32 mouse cellular contexts compared by ENCODE assay signal in genomic region chr15:49653728-49654127, GRCm38 (mm10).
DNase-seq lines count a peak whose midpoint lies in the region; ATAC-seq and TF ChIP-seq lines count a peak whose summit lies in the region.
"Had no signal": no experiment of that assay in that cellular context is flagged by ENCODE, and none has a peak within 500 bp of the region (broad histone marks: within the 10 kb centered on the region; RNA-seq: fewer than 3 reads in every experiment).

No protein-coding gene starts in this region.

- no peak overlapping the region for H3K4me2 ChIP-seq in forebrain, embryonic 14.5 days (ENCODE audit: low read length)
- H3K4me2 ChIP-seq in forebrain, embryonic 11.5 days (ENCODE audit: low read depth, low read length, severe bottlenecking), result no peak overlapping the region
- no peak overlapping the region for H3K4me2 ChIP-seq in hindbrain, embryonic 13.5 days
- H3K4me2 ChIP-seq in neural tube, embryonic 13.5 days, result no peak overlapping the region
- H3K4me2 ChIP-seq: embryonic facial prominence, embryonic 13.5 days; heart, embryonic 12.5 days; heart, embryonic 15.5 days; hindbrain, embryonic 12.5 days had no signal

- H3K27me3 ChIP-seq in forebrain, embryonic 14.5 days (replicated peaks; ENCODE audit: control insufficient read depth, insufficient read depth, low read length), result no peaks in the 10 kb centered on the region
- H3K27me3 ChIP-seq in forebrain, embryonic 11.5 days (ENCODE audit: control insufficient read depth, insufficient read depth, low read length), result no peaks in the 10 kb centered on the region
- no peaks in the 10 kb centered on the region for H3K27me3 ChIP-seq in hindbrain, embryonic 13.5 days
- H3K27me3 ChIP-seq in hindbrain, embryonic 10.5 days (ENCODE audit: insufficient read depth, poor library complexity, severe bottlenecking), result no peaks in the 10 kb centered on the region
- no peaks in the 10 kb centered on the region for H3K27me3 ChIP-seq in neural tube, embryonic 13.5 days
- H3K27me3 ChIP-seq: CH12.LX; embryonic facial prominence, embryonic 13.5 days; heart, embryonic 12.5 days; heart, embryonic 15.5 days; hindbrain, embryonic 12.5 days had no signal

- no peak overlapping the region for H3K9ac ChIP-seq in forebrain, embryonic 14.5 days (ENCODE audit: low read length)
- no peak overlapping the region for H3K9ac ChIP-seq in forebrain, embryonic 11.5 days (ENCODE audit: low read length)
- H3K9ac ChIP-seq in hindbrain, embryonic 13.5 days, result no peak overlapping the region
- H3K9ac ChIP-seq in neural tube, embryonic 13.5 days, result no peak overlapping the region
- H3K9ac ChIP-seq: embryonic facial prominence, embryonic 13.5 days; heart, embryonic 12.5 days; heart, embryonic 15.5 days; hindbrain, embryonic 12.5 days had no signal

- H3K36me3 ChIP-seq in forebrain, embryonic 14.5 days (ENCODE audit: control insufficient read depth, insufficient read depth, low read length), result no peaks in the 10 kb centered on the region
- no peaks in the 10 kb centered on the region for H3K36me3 ChIP-seq in forebrain, embryonic 11.5 days (ENCODE audit: control insufficient read depth, insufficient read depth, low read length)
- no peaks in the 10 kb centered on the region for H3K36me3 ChIP-seq in hindbrain, embryonic 13.5 days
- H3K36me3 ChIP-seq in hindbrain, embryonic 10.5 days, result no peaks in the 10 kb centered on the region
- no peaks in the 10 kb centered on the region for H3K36me3 ChIP-seq in neural tube, embryonic 13.5 days
- H3K36me3 ChIP-seq: embryonic facial prominence, embryonic 10.5 days; embryonic facial prominence, embryonic 13.5 days; G1E; heart, embryonic 12.5 days; heart, embryonic 15.5 days; hindbrain, embryonic 12.5 days had no signal

- TF ChIP-seq CTCF in brain, embryonic 14.5 days (IDR thresholded peaks at IDR 0.05; ENCODE audit: borderline replicate concordance, extremely low read depth, insufficient read depth, insufficient read length), result no peak

- no peaks in the 10 kb centered on the region for H3K9me3 ChIP-seq in forebrain, embryonic 14.5 days (replicated peaks; ENCODE audit: control insufficient read depth, low read length)
- H3K9me3 ChIP-seq in forebrain, embryonic 11.5 days (ENCODE audit: control insufficient read depth, low read length), result no peaks in the 10 kb centered on the region
- H3K9me3 ChIP-seq in hindbrain, embryonic 13.5 days, result no peaks in the 10 kb centered on the region
- no peaks in the 10 kb centered on the region for H3K9me3 ChIP-seq in hindbrain, embryonic 10.5 days
- no peaks in the 10 kb centered on the region for H3K9me3 ChIP-seq in neural tube, embryonic 13.5 days
- H3K9me3 ChIP-seq: embryonic facial prominence, embryonic 10.5 days; embryonic facial prominence, embryonic 13.5 days; G1E; heart, embryonic 12.5 days; heart, embryonic 15.5 days; hindbrain, embryonic 12.5 days had no signal

- H3K27ac ChIP-seq in forebrain, embryonic 14.5 days (ENCODE audit: low read depth, low read length), result no peak overlapping the region
- no peak overlapping the region for H3K27ac ChIP-seq in forebrain, embryonic 11.5 days (ENCODE audit: low read depth, low read length)
- no peak overlapping the region for H3K27ac ChIP-seq in hindbrain, embryonic 13.5 days
- H3K27ac ChIP-seq in hindbrain, embryonic 10.5 days, result no peak overlapping the region
- H3K27ac ChIP-seq in neural tube, embryonic 13.5 days (replicated peaks), result no peak overlapping the region
- H3K27ac ChIP-seq: embryonic facial prominence, embryonic 10.5 days; embryonic facial prominence, embryonic 13.5 days; gastrocnemius, adult 2 months; heart, embryonic 15.5 days; hindbrain, embryonic 12.5 days had no signal

- DNase-seq in forebrain, embryonic 14.5 days (ENCODE audit: low spot score), result peak; percentile 38
- DNase-seq in forebrain, embryonic 11.5 days (ENCODE audit: low spot score), result no peak
- no peak for DNase-seq in hindbrain, embryonic 10.5 days (ENCODE audit: low spot score)
- DNase-seq in neural tube, embryonic 10.5 days (ENCODE audit: extremely low spot score, low spot score), result no peak
- DNase-seq in brain, embryonic 14.5 days (ENCODE audit: low read depth), result peak; percentile 59
- DNase-seq: adrenal gland, adult 2 months; adrenal gland, postnatal 14 days; B cell, adult 2 months; cerebellum, adult 11-12 months; cerebellum, adult 8-10 months; cerebellum, postnatal 10 days; cerebellum, postnatal 36 days; embryo, embryonic 11 days; gastrocnemius, adult 2 months; gastrocnemius, postnatal 14 days; heart, adult 11 months; heart, postnatal 10 days; heart, postnatal 36 days; kidney, adult 18-20 months had no signal

- H3K4me1 ChIP-seq in forebrain, embryonic 14.5 days (ENCODE audit: control insufficient read depth, insufficient read depth, low read length), result no peaks in the 10 kb centered on the region
- no peaks in the 10 kb centered on the region for H3K4me1 ChIP-seq in forebrain, embryonic 11.5 days (replicated peaks; ENCODE audit: control insufficient read depth, insufficient read depth, low read length)
- no peaks in the 10 kb centered on the region for H3K4me1 ChIP-seq in hindbrain, embryonic 13.5 days (replicated peaks)
- H3K4me1 ChIP-seq in hindbrain, embryonic 10.5 days (replicated peaks), result no peaks in the 10 kb centered on the region
- H3K4me1 ChIP-seq in neural tube, embryonic 13.5 days (replicated peaks), result no peaks in the 10 kb centered on the region
- H3K4me1 ChIP-seq: embryonic facial prominence, embryonic 10.5 days; embryonic facial prominence, embryonic 13.5 days; heart, embryonic 12.5 days; heart, embryonic 15.5 days; hindbrain, embryonic 12.5 days had no signal

- ATAC-seq in forebrain, embryonic 14.5 days, result peak; percentile 73; the same call in 1 of the 2 replicates
- no peak for ATAC-seq in forebrain, embryonic 11.5 days (replicated peaks; ENCODE audit: low FRiP score)
- peak; percentile 54; the same call in 1 of the 2 replicates for ATAC-seq in hindbrain, embryonic 13.5 days (ENCODE audit: low FRiP score)
- ATAC-seq in neural tube, embryonic 13.5 days (ENCODE audit: low read depth), result peak; percentile 59
- ATAC-seq: hindbrain, embryonic 16.5 days; inflammation-experienced regulatory T-cells, adult 6 months; intestine, embryonic 16.5 days had no signal

- H3K4me3 ChIP-seq in forebrain, embryonic 14.5 days (ENCODE audit: low read depth, low read length), result no peak overlapping the region
- no peak overlapping the region for H3K4me3 ChIP-seq in forebrain, embryonic 11.5 days (ENCODE audit: low read depth, low read length)
- no peak overlapping the region for H3K4me3 ChIP-seq in hindbrain, embryonic 13.5 days
- H3K4me3 ChIP-seq in hindbrain, embryonic 10.5 days, result no peak overlapping the region
- no peak overlapping the region for H3K4me3 ChIP-seq in neural tube, embryonic 13.5 days
- H3K4me3 ChIP-seq: embryonic facial prominence, embryonic 10.5 days; embryonic facial prominence, embryonic 13.5 days; erythroblast, embryonic 14.5 days; gastrocnemius, adult 2 months; heart, embryonic 12.5 days; heart, embryonic 15.5 days; hindbrain, embryonic 12.5 days had no signal

- TF ChIP-seq POLR2A in brain, embryonic 14.5 days (IDR thresholded peaks at IDR 0.05; ENCODE audit: borderline replicate concordance, extremely low read depth, insufficient read depth, insufficient read length, poor library complexity, severe bottlenecking), result no peak

- 52% methylated on average over 2 of the region's 2 CpGs for WGBS in forebrain, embryonic 14.5 days
- WGBS in forebrain, embryonic 11.5 days, result 81% methylated on average over 2 of the region's 2 CpGs
- WGBS in hindbrain, embryonic 13.5 days, result 57% methylated on average over 2 of the region's 2 CpGs
- 79% methylated on average over 2 of the region's 2 CpGs for WGBS in hindbrain, embryonic 10.5 days
- 41% methylated on average over 2 of the region's 2 CpGs for WGBS in neural tube, embryonic 13.5 days

Comparison
In these comparisons a context has a peak if more than half of its experiments do, and no peak if none do; other contexts are left out.
1. DNase-seq: peak in forebrain, embryonic 14.5 days (single experiment) and brain, embryonic 14.5 days (single experiment); none in forebrain, embryonic 11.5 days (single experiment), hindbrain, embryonic 10.5 days (single experiment) and neural tube, embryonic 10.5 days (single experiment).